Mouse (Mus musculus) granulocyte monocyte progenitor cell, adult 5-6 weeks (primary cell): ENCODE measurements around the gene Trex1. TPM values are rescaled to one million over a fixed set of nuclear protein-coding genes. Genes with fewer than 3 reads are reported as not detected.

Experiments
- ATAC-seq: replicated peaks from 2 replicates; pipeline ENCODE4 v1.8.0; 2016; ENCODE audit warnings: mild to moderate bottlenecking, moderate TSS enrichment, inconsistent platforms; ENCODE audit not compliant: poor library complexity, severe bottlenecking
- total RNA-seq, 2 experiments: library from RNA; stranded (forward) in 1 of 2; stranded (reverse) in 1 of 2; fragments of 200-712, 200-1000 nt in 1 of 2; fragments of >200 nt in 1 of 2; fragmentation: Nextera tagmentation in 1 of 2; gene quantifications; 2 replicates each; pipeline ENCODE4 v1.2.3; 2014 to 2017

Trex1 gene
- total RNA-seq, 2 experiments from 2014 or later, result 17.8 to 32.3 TPM

DNA sequence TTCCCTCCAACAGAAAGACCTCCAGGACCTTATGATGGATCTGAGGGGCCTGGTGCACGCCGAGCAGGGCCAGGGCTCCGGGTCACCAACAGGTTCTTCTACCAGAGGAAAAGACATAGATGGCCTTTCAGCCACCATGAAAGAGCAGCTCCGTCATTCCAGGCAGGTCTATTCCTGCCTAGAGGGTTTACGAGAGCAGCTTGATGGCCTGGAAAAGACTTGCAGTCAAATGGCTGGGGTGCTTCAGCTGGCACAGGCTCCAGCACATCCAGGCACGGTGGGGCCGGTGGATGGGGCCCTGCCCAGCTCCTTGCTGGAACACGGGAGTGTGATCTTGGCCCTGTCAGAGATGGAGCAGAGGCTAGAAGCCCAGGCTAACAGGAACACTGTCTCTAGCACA is 32.3 kb upstream of the Trex1 start:
- no peak for ATAC-seq

DNA sequence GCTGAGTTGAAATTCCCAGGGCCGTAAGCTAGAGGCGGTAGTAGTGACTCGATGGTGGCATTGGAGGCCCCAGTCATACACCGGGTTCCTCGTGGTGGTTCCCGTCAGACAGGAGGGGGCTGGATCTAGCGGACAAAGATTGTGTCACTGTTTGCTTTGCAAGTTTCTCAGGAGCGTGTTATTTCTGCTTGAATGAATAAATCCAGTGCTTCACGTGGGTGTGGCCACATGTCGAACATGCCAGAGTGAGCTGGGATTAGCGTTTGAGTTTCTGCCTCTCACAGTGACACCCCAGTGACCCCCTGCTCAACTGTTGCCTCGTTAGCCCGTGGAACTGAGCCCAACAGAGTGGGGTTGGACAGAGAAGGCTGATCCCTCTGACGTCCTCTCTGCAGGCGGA is 30.9 kb upstream of the Trex1 start:
- no peak for ATAC-seq

DNA sequence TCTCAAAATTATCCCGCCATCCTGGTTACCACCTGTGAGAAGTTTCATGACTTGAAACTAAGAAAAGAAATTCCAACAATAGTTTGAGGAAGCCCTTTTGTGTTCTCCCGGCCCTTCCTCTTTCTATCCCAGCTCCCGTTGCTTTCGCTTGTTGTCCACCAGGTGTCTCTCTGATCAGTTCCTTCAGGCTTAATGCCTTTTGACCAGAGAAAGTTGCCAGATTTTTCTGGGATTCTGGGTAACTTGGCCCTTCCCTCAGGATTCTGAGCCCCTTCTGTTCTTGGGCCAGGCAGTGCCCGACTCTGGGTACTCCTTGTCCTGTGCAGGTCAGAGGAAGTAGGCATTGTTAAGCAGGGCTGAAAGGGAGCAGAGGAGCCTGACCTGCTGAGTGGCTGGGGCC is 28.5 kb upstream of the Trex1 start:
- peak; percentile 76 for ATAC-seq

DNA sequence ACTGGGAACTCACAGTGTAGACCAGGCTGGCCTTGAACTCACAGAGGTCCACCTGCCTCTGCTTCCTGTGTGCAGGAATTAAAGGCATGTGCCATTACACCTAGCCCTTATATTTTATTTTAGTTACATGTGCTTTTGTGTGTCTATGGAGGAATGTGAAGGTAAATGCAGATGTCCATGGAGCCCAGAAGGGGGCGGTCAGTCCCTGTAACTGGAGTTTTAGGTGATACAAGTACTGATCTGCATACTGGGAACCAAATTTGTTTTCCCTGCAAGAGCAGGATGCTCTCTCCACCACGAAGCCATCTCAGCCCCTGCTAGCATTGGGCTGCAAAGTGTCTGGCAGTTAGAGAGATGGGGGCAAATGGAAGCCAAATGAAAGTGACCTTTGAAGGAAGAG is 25.4 kb upstream of the Trex1 start:
- no peak for ATAC-seq

DNA sequence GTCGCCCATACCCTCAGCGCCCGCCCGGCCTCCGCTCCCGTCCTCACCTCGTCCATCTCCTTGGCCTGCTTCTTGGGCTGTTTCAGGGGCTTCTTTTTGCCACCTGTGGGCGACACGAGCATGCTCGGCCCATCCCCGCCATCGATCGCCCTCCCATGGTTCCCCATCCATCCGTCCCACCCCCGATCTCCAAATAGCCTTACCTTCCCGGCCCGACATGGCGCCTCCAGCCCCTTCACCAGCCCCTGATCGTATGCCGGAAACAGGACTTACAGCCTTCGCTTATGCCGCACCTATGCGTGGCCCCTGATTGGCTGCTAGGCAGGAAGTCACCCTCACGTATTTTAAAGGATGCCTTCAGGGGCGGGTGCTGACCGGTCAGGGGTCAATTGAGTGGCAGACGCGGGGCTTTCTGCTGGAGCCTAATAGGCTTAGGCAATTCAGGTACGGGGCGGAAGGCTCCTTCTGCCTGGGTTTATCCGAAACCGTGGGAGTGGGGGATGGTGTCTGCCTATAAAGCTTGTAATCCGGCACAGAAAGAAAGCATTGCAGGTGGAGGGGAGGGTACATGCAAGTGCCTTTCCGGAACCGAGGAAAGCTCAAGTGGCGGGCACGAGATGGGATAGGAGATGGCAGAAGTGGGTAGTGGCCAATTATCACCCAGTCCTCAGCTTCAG is 22.7 kb upstream of the Trex1 start, which contains the start of the genes Ccdc51 and Tma7:
Gene Ccdc51 (plus strand): TSS at position 370 of the 677 bp plus-strand sequence.
Gene Tma7 (minus strand): TSS at position 464 of the 677 bp plus-strand sequence.
- peak; percentile 97 for ATAC-seq

DNA sequence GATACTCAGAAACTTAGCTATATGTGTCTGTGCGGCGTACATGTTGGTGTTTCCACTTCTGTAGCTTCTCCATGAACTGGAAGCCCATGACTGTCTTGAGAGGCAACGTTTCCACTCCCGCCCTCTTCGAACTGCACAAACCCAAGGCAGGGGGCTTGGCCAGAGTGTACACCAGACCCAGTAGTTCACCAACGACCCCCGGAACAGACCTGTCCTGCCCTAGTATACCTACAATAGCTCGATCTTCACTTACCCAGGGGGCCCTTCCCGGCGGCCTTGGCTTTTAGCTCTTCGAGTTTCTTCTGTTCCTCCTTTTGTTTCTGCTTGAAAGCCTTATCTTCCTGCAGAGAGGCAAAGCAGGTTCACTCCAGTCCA is 22.2 kb upstream of the Trex1 start:
- ATAC-seq, result no peak

DNA sequence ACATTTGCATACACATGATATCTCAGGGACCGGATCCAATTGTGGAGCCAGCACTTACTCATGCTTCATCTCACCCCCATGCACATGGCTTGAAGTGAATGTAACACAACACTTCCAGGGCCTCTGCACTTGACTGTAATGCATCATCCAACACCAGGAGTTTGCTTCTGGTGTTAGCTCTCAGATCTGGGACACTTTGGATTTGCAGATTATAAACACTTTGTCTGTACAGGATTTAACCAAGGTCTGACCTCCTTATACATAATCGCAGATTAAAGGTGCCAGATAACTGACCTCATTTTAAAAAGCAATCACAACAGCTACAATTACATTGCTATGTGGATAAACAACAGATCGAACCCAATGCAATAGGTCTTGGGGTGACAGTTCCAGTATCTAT is 21.0 kb upstream of the Trex1 start:
- ATAC-seq, result no peak

DNA sequence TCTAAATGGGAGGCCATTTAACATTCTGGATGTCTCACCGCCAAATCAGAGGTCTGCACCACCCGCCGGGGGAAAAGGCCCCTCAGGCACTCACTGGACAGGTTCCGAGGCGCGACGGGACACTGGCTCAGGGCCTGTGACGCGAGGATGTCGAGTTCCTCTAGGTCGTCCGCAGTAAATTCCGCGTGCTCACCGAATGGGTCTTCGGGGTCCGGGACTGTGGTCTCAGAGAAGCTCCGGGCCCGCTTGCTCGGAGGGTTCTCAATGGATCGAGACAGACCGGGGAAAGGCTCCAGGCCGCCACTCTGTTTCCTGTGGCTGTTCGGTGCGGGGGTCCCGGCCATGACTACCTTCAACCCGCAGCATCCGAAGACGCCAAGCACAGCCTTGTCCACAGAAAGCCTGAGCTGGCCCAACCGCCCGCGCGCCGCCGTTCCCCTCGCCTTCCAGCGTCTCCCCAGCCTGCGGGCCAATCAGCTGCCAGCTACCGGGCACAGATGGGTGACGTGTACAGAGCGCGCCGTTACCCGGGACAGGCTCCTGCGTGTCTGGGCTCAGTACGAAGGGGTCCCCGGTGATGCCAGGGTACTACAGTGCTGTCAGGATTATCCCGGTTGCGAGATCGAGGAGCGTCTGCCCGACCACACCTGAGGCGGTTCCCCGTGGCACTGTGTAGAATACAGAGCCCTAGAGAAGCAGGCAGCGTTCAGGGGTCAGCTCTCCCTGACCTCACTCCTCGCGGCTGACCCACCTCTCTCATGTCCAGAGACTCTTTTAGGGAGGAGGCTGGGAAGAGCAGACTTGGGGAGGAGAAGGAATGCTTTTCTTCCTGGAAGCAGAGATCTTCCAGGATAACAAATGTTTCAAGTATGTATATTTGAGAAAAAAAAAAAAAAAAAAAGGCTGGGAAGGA is 14.4 kb upstream of the Trex1 start, which contains the start of gene Atrip:
Gene Atrip (minus strand): TSS at position 464 of the 913 bp plus-strand sequence.
- peak; percentile 98 for ATAC-seq

DNA sequence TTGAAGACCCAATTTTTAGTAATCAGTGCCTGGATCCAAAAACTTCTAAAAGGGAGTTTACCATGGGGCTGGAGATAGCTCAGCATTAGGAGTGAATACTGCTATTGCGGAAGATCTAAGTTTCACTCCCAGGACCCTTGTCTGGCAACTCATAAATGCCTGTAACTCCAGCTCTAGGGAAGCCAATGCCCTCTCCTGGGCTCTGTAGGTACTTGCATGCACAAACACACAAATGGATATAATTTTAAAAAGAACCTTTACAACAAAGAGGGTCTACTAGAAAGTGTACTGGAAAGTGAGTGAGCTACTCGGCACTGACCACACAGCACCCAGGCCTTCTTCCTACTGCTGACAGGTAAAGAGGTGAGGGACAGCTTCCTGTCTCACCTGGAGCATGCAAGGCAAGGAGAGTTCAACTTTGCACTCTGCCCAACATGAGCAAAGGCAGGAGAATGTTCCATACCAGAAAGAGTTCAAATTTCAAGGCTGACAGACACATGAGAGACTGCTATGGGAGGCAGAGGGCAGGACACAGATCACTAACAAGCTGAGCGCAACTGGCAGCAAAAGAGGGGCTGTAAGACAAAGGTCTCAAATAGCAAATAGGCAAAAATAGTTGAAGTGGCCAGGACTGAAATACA is 8.7 kb upstream of the Trex1 start:
- ATAC-seq, result no peak

DNA sequence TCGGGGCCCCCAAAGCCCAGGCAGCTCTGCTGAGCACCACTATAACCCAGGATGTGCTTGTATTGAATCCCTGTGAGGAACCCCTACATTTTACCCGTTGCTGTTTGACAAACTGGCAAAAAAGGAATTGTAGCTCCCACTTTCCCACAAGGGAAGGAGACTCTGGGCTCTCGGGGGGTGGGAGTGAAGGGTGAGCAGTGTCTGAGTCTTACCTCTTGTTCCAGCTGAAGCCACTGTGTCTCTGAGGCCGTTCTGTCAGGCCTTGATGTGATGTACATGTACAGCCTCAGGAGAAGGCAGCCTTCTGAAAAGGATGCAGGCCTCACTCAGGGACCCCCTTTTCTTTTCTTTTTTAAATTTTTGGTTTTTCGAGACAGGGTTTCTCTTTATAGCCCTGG is 1.4 kb upstream of the Trex1 start:
- no peak for ATAC-seq

DNA sequence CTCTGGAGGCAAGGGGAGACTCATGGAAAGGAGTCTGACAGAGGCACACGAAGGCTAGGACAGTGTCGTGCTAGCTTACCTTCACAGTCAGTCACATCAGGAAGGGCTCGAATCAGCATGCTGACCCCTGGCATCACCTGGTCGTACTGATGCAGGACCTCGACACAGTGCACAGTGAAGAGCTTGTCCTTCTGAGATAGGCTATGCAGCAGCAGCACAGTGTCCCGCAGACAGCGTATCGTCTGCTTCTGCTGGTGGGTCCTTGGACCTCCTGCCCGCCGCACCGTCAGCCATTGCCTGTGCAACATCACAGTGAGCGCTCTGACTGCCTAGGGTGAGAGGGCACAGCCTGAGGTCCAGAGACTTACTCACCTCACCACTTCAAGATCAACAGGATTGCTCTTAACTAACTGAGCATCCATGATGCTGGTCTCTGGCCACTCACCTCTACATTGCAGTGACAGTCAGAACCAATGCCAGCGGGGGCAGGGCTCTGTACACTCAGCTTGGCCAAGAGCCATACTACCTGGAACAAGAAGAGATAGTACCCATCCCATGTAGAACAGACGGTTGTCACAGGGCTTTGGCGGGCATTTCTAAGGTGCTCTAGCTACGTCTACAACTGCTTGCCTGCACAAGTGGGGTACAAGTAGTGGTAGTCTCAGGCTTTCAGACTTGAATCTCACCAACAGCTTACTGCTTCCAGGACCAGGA is 807 bp upstream of the Trex1 start:
- no peak for ATAC-seq

DNA sequence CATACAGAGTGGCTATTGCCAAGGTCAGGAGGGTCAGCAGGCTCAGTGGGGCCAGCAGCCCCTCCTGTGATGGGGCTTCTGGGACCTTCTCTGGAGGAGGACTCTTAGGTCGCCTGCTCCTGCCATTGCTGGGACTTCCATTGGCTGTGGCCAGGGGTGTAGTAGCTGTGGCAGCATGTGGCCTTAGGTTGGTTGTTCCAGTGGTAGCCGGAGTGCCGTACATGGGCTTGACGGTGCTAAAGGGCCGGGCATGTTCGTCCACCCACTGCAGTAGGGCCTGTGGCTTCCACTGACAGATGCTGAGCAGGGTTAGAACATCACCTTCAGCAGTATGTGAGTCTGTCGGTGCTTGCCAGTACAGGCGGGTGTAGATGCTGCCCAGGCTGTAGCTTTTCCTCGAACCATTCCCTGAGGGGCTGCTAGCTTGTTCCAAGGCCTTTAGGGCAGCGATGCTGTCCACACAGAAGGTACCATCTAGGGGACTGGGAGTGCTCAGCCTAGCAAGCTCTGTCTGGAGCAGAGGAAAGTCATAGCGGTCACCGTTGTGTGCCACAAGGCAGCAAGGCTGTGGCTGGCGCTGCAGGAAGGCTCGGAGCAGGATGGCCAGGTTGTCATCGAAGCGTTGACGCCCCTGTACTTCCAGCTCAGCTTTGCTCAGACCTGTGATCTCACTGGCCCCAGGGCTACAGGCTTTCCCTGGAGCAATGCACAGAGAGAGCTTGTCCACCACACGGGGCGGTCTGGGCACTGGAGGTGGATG is 1.3 kb downstream of the Trex1 start:
- ATAC-seq, result no peak

DNA sequence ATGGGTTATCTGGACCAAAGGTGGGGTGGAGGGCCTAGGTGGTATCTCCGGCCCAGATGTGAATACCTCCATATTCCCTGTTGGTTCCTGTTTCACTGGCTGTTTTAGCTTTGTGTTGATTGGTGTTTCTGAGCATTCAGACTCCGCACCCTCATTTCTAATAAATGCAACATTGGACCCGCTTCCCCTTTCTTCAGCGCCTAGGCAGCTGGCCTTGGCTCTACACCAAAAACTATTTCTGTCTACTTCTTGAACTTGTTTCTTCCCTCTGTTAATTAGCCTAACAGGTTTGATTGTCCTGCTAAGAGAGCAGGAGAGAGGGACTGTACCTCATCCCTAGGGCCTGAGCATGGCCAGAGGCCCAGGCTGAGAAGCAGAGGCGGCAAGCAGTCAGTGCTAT is 2.0 kb downstream of the Trex1 start:
- peak; percentile 31 for ATAC-seq

DNA sequence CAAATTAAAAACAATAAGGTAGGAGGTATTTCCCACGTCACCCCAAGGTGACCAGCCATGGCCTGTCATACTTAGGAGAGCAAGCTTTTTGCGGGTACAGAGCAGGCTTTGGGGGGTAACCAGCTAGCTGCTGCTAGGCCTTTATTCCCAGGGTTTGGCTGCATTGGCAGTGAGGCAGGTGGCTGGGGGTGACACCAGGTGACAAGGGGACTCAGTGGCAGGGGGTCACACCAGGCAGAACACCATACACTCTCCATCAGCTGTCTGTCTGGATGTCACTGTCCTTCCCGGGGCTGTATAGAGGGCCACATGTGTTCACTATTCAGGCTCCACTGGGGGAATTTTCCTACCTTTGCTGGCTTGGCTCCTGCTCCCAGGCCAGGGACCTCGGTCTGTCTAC is 2.6 kb downstream of the Trex1 start:
- no peak for ATAC-seq

DNA sequence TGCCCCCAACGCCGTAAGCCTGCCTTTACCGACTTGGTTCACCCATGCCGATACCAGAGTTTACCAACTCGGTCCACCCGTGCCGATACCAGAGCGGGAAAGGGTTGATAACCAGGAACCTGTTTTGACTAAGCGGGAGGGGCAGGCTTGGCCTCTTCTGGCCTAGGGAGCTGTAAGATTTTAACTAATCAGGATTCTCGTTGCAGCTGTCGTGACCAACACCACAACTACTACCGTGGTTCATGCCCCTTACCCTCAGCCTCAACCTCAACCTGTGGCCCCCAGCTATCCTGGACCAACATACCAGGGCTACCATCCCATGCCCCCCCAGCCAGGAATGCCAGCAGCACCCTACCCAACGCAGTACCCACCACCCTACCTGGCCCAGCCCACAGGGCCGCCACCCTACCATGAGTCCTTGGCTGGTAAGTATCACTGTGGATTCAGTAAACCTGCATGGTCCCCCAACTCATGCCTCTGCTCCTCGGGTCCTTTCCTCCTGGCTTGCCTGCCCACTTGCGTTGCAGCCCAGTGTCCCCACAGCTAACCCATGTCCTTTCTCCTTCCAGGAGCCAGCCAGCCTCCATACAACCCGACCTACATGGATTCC is 3.3 kb downstream of the Trex1 start:
- no peak for ATAC-seq

DNA sequence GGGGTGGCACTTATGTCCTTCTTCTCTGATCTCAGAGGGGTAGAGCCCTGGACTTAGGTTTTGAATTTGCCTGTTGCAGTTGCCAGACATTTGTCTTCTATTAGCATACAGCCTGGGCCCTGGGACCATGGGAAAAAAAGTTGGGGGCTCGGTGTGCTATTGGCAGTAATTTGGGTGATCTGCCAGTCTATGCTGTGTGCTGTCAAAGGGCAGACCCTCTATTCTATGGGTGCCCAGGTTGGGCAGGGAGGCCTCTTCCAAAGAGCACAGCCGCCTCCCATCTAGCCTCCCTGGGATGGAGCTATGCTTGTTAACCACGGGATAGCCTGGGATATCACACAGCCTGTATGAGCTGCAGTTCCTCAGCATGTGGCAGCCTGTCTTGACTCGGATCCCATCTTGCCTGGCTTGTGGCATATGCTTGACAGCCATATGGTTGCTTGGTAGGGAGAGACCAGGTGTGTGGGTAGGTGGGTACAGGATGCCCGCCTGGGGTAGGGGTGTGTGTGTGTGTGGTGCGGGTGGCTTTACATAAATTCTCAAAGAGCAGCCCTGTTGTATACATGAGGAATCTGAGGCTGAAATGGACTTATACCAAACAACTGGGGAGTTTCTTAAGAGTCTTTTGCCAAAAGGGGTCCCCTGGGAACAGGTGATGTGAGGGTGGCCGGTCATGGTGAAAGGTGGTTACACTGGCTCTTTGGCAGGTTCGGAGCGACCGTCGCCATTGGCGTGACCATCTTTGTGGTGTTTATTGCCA is 4.1 kb downstream of the Trex1 start:
- no peak for ATAC-seq

DNA sequence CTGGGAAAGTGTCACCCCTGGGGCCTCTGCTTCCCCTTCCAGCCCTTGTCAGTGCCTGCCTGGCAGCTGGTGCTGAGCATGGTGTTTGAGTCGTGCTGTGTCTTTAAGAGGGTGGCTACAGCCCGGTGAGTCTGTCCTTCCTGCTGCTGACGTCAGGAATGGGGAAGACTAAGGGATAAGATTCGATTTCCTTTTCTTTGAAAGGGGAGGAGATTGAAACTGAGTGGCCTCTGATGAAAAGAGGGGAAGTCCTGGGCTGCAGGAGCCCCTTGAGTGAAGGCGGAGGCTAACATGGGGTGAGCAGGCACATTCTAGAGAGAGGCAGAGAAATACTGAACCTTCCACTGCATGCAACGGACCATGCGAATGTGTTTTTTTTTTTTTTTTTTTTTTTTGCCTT is 4.8 kb downstream of the Trex1 start:
- ATAC-seq, result peak; percentile 64

DNA sequence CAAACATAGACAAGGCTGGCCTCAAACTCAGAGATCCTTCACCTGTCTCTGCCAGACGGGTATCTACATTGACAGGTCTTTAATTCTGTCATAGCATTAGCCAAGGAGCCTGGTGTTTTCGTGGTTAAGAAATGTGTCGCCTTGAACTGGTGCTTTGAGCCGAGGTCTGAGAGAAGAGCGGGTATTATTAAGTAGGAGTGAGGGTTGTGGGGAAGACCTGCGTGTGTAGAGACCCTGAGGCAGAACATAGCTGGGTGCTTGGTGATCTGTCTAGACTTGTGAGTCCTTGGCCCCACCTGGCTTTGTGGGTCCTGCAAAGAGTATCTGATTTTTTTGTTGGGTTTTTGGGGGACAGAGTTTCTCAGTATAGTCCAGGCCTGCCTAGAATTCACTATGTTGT is 5.7 kb downstream of the Trex1 start:
- no peak for ATAC-seq

DNA sequence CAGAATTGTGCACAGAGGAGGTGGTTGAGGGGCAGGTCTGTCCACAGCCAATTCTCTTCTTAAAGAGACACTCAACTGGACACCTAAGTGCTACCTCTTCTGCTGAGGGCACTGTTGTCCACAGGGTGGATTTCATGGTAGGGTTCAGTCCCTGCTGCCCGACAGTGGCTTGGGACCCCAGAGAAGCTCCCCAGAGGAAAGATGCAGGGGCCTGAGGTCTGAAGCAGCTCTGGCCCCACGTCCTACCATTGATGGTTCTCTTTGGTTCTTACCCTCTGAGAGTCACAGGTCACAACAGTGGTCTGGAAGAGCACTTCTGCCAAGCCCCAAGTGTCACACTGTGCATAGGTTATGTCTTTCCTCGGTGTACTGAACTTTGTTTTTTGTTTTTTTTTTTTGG is 6.2 kb downstream of the Trex1 start:
- ATAC-seq, result no peak
